In genomic region chr15:12501924-12502548, GRCm38 (mm10) we compare ENCODE assay signal across 16 mouse cellular contexts.
A peak's percentile ranks its signal among the peaks of the same experiment; 100 is the strongest.
DNase-seq lines count a peak whose midpoint lies in the region; ATAC-seq and TF ChIP-seq lines count a peak whose summit lies in the region.
"Had no signal": no experiment of that assay in that cellular context is flagged by ENCODE, and none has a peak within 500 bp of the region (broad histone marks: within the 10 kb centered on the region; RNA-seq: fewer than 3 reads in every experiment).

No protein-coding gene starts in this region.

- no peak overlapping the region for H3K4me2 ChIP-seq in limb, embryonic 11.5 days (ENCODE audit: low read depth, severe bottlenecking)
- H3K4me2 ChIP-seq: hindbrain, embryonic 12.5 days; liver, embryonic 13.5 days had no signal

- H3K9me3 ChIP-seq in heart, embryonic 10.5 days = no peaks in the 10 kb centered on the region
- H3K9me3 ChIP-seq in limb, embryonic 11.5 days (ENCODE audit: control insufficient read depth, low read length) = no peaks in the 10 kb centered on the region
- H3K9me3 ChIP-seq: forebrain, embryonic 10.5 days; hindbrain, embryonic 12.5 days; liver, embryonic 13.5 days had no signal

- no peak for ATAC-seq in limb, embryonic 11.5 days (ENCODE audit: insufficient number of reproducible peaks, low FRiP score, low TSS enrichment, low read depth)

- H3K27ac ChIP-seq in heart, embryonic 10.5 days = peak overlapping the region; percentile 38; the same call in 1 of the 2 replicates
- no peak overlapping the region for H3K27ac ChIP-seq in limb, embryonic 11.5 days (replicated peaks; ENCODE audit: low read depth, low read length)
- H3K27ac ChIP-seq in kidney, adult 2 months (ENCODE audit: insufficient read depth, low read depth, low read length) = no peak overlapping the region
- no peak overlapping the region for H3K27ac ChIP-seq in cerebellum, adult 2 months (ENCODE audit: insufficient read depth, low read length)
- H3K27ac ChIP-seq: hindbrain, embryonic 12.5 days; left cerebral cortex, adult 2 months; liver, embryonic 13.5 days had no signal

- H3K4me3 ChIP-seq in heart, embryonic 10.5 days = peak overlapping the region; percentile 24; the same call in 1 of the 2 replicates
- H3K4me3 ChIP-seq in limb, embryonic 11.5 days (ENCODE audit: low read depth, low read length) = no peak overlapping the region
- no peak overlapping the region for H3K4me3 ChIP-seq in kidney, adult 2 months (ENCODE audit: insufficient read depth, low read depth, low read length)
- no peak overlapping the region for H3K4me3 ChIP-seq in cerebellum, adult 2 months (replicated peaks; ENCODE audit: insufficient read depth, low read depth, low read length)
- H3K4me3 ChIP-seq: forebrain, embryonic 10.5 days; hindbrain, embryonic 12.5 days; left cerebral cortex, adult 2 months; liver, embryonic 13.5 days had no signal

- 39% methylated on average over 13 of the region's 13 CpGs for WGBS in heart, embryonic 10.5 days
- WGBS in limb, embryonic 11.5 days = 39% methylated on average over 13 of the region's 13 CpGs
- 62% methylated on average over 13 of the region's 13 CpGs for WGBS in kidney, adult 2 months
- WGBS in cerebellum, adult 2 months = 20% methylated on average over 13 of the region's 13 CpGs

- no peaks in the 10 kb centered on the region for H3K36me3 ChIP-seq in heart, embryonic 10.5 days
- H3K36me3 ChIP-seq in limb, embryonic 11.5 days (ENCODE audit: control insufficient read depth, insufficient read depth, low read length) = no peaks in the 10 kb centered on the region
- H3K36me3 ChIP-seq in kidney, adult 2 months (ENCODE audit: control insufficient read depth, insufficient read depth, low read length) = no peaks in the 10 kb centered on the region
- H3K36me3 ChIP-seq: forebrain, embryonic 10.5 days; hindbrain, embryonic 12.5 days; liver, embryonic 13.5 days had no signal

- TF ChIP-seq POLR2A in kidney, adult 2 months (IDR thresholded peaks at IDR 0.05; ENCODE audit: low read depth, low read length) = no peak
- TF ChIP-seq POLR2A in cerebellum, adult 2 months (IDR thresholded peaks at IDR 0.05; ENCODE audit: borderline replicate concordance, insufficient read depth, low read length) = no peak

- no peaks in the 10 kb centered on the region for H3K27me3 ChIP-seq in heart, embryonic 10.5 days (ENCODE audit: insufficient read depth, poor library complexity, severe bottlenecking)
- H3K27me3 ChIP-seq in limb, embryonic 11.5 days (ENCODE audit: control insufficient read depth, insufficient read depth, low read length) = no peaks in the 10 kb centered on the region
- H3K27me3 ChIP-seq in kidney, adult 2 months (replicated peaks; ENCODE audit: control insufficient read depth, insufficient read depth, low read length) = no peaks in the 10 kb centered on the region
- no peaks in the 10 kb centered on the region for H3K27me3 ChIP-seq in cerebellum, adult 2 months (ENCODE audit: control insufficient read depth, insufficient read depth, low read length)
- H3K27me3 ChIP-seq: hindbrain, embryonic 12.5 days; liver, embryonic 13.5 days had no signal

- no peak for TF ChIP-seq CTCF in kidney, adult 2 months (conservative IDR thresholded peaks at IDR 0.05; ENCODE audit: insufficient read depth, insufficient read length, low read depth, low read length)
- TF ChIP-seq CTCF in cerebellum, adult 2 months (IDR thresholded peaks at IDR 0.05; ENCODE audit: borderline replicate concordance, insufficient read depth, low read depth, low read length) = no peak

- H3K4me1 ChIP-seq in heart, embryonic 10.5 days = peaks cover 38% of the 10 kb centered on the region
- H3K4me1 ChIP-seq in limb, embryonic 11.5 days (ENCODE audit: control insufficient read depth, insufficient read depth, low read length) = peaks cover 27% of the 10 kb centered on the region
- no peaks in the 10 kb centered on the region for H3K4me1 ChIP-seq in kidney, adult 2 months (ENCODE audit: control insufficient read depth, insufficient read depth, low read length)
- no peaks in the 10 kb centered on the region for H3K4me1 ChIP-seq in cerebellum, adult 2 months (ENCODE audit: control insufficient read depth, insufficient read depth, low read length)

- peak; percentile 10 for DNase-seq in adrenal gland, postnatal 14 days
- DNase-seq in adrenal gland, postnatal 4 days (ENCODE audit: low spot score in 2 of 2) = no peak
- no peak for DNase-seq in heart, embryonic 10.5 days (ENCODE audit: low spot score)
- DNase-seq in limb, embryonic 11.5 days (ENCODE audit: low spot score) = peak; percentile 52
- DNase-seq in retina, embryonic 14.5 days (ENCODE audit: low spot score) = peak; percentile 91
- no peak for DNase-seq in embryo, embryonic 10 days (ENCODE audit: low spot score)
- DNase-seq in kidney, adult 2 months = no peak
- DNase-seq in cerebellum, adult 2 months = no peak
- DNase-seq: adrenal gland, postnatal 10 days; kidney, adult 18-20 months; liver, embryonic 13.5 days; lung, postnatal 36 days; right cerebral cortex, postnatal 4 days had no signal

- no peak overlapping the region for H3K9ac ChIP-seq in limb, embryonic 11.5 days (ENCODE audit: low read length)
- H3K9ac ChIP-seq: hindbrain, embryonic 12.5 days; liver, embryonic 13.5 days had no signal

Comparison
In these comparisons a context has a peak if more than half of its experiments do, and no peak if none do; other contexts are left out.
1. DNase-seq: peak in adrenal gland, postnatal 14 days (single experiment), limb, embryonic 11.5 days (single experiment) and retina, embryonic 14.5 days (single experiment); none in adrenal gland, postnatal 4 days (0 of 2), heart, embryonic 10.5 days (single experiment), embryo, embryonic 10 days (single experiment), kidney, adult 2 months (single experiment) and cerebellum, adult 2 months (0 of 2).